Mouse (Mus musculus) lung, adult 2 months (tissue): ENCODE measurements around the gene Gm2431.

Source experiments
- CTCF ChIP-seq: fragments of 200-500 bp; IDR thresholded peaks from 2 replicates; pipeline ENCODE4 v1.5.1; 2011; ENCODE audit warnings: mild to moderate bottlenecking, low read length, control low read depth; ENCODE audit not compliant: insufficient read depth
- POLR2A ChIP-seq: fragments of 200-500 bp; IDR thresholded peaks from 2 replicates; pipeline ENCODE4 v1.6.1; 2011; ENCODE audit warnings: low read depth, mild to moderate bottlenecking, control low read depth, low read length, borderline replicate concordance; ENCODE audit errors: extremely low read depth

- TF ChIP-seq CTCF: peak; percentile 72
- no peak for TF ChIP-seq POLR2A
These were observed 2.6 kb downstream of the Gm2431 start for GRCm38 (mm10) chr7:142255517-142255916.
